Mouse (Mus musculus) liver, adult 2 months (tissue): ENCODE results near the gene Fgd6. TPM values are rescaled to one million over a fixed set of nuclear protein-coding genes. Genes with fewer than 3 reads are reported as not detected.

Experiments
- DNase-seq: peaks from one replicate; pipeline ENCODE4 v3.0.0-alpha.2; 2011; ENCODE audit warnings: low read depth, low spot score; ENCODE audit errors: extremely low read depth
- H3K27ac ChIP-seq: fragments of 200-500 bp; replicated peaks from 2 replicates; pipeline ENCODE4 v1.5.1; 2012; ENCODE audit warnings: low read depth, mild to moderate bottlenecking, control low read depth, inconsistent platforms, low read length; ENCODE audit not compliant: insufficient read depth
- H3K27me3 ChIP-seq: fragments of 200-500 bp; 2 replicates; pipeline ENCODE4 v1.6.1; 2012; ENCODE audit warnings: mild to moderate bottlenecking, moderate library complexity, low read length, inconsistent platforms; ENCODE audit not compliant: control insufficient read depth, insufficient read depth
- H3K36me3 ChIP-seq: fragments of 200-500 bp; 2 replicates; pipeline ENCODE4 v1.6.1; 2012; ENCODE audit warnings: low read length, inconsistent platforms; ENCODE audit not compliant: control insufficient read depth, insufficient read depth
- H3K4me1 ChIP-seq: fragments of 200-500 bp; 2 replicates; pipeline ENCODE4 v1.6.1; 2011; ENCODE audit warnings: low read length; ENCODE audit not compliant: control insufficient read depth, insufficient read depth
- H3K4me3 ChIP-seq: fragments of 200-500 bp; 2 replicates; pipeline ENCODE4 v1.5.1; 2011; ENCODE audit warnings: low read depth, mild to moderate bottlenecking, control low read depth, low read length, moderate library complexity; ENCODE audit not compliant: insufficient read depth
- H3K79me2 ChIP-seq: fragments of 200-500 bp; 2 replicates; pipeline ENCODE4 v1.6.1; 2012; ENCODE audit warnings: inconsistent platforms, mild to moderate bottlenecking, low read length, moderate library complexity; ENCODE audit not compliant: control insufficient read depth, insufficient read depth
- H3K9ac ChIP-seq: fragments of 200-500 bp; 2 replicates; pipeline ENCODE4 v1.6.1; 2012; ENCODE audit warnings: low read depth, mild to moderate bottlenecking, control low read depth, inconsistent platforms, low read length
- CTCF ChIP-seq: fragments of 200-500 bp; IDR thresholded peaks from 2 replicates; pipeline ENCODE4 v1.5.1; 2011; ENCODE audit warnings: low read depth, low read length, control low read depth
- POLR2A ChIP-seq: fragments of 200-500 bp; IDR thresholded peaks from 2 replicates; pipeline ENCODE4 v1.6.1; 2011; ENCODE audit warnings: low read length, control low read depth; ENCODE audit not compliant: insufficient read depth; ENCODE audit errors: extremely low read depth
- WGBS: fragments of 180-500 bp; shearing (Covaris S2); methylation state at CpG from one replicate; pipeline ENCODE4 v1.1.7; 2018; 5-methylcytosine and 5-hydroxymethylcytosine counted together
- polyA plus RNA-seq: library from polyadenylated mRNA; depleted of rRNA; stranded (reverse); fragments of >200 nt; gene quantifications from 2 replicates; pipeline ENCODE4 v1.2.3, GENCODE M21; 2012
- total RNA-seq: library from RNA; depleted of rRNA; stranded (reverse); fragments of >200 nt; gene quantifications from 2 replicates; pipeline ENCODE4 v1.2.3, GENCODE M21; 2014

Fgd6 gene
- total and polyA plus RNA-seq, 2 experiments = 4.2 to 17.2 TPM

DNA sequence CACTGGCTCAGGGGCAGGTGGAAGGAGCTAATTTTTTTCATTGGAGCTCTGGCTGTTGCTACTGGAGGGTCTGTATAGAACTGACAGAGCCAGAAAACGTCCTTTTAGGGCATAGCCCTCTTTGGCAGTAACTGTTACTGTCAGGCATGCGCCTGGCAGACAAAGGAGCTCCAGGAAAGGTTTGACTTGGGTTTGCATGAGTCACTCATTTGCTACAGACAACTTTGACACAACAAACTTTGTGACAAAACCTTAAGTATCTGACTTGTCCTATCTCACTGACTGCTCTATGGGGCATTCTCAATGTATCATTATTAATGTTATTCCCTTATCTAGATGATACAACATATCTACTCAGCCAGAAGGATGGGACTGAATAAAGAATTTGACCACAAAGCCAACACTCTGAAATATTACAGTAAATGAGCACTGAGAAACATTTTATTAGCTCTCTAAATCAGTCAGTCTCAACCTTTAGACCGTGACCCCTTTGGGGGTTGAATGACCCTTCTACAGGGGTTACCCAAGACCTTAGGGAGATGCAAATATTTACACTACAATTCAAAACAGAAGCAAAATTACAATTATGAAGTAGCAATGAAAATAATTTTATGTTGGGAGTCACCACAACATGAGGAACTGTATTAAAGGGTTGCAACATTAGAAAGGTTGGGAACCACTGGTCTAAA, 25.7 kb upstream of the Fgd6 start:
- H3K9ac ChIP-seq = peak overlapping the region; percentile 34; the same call in 1 of the 2 replicates
- peak; percentile 91 for DNase-seq
- peaks cover 22% of the 10 kb centered on the region for H3K4me1 ChIP-seq
- peaks cover 3% of the 10 kb centered on the region; the same call in 1 of the 2 replicates for H3K79me2 ChIP-seq
- no peaks in the 10 kb centered on the region for H3K27me3 ChIP-seq
- peak overlapping the region; percentile 98 for H3K27ac ChIP-seq
- WGBS = 16% methylated on average over 3 of the region's 3 CpGs
- TF ChIP-seq CTCF (no peak), POLR2A (no peak)
- no peak overlapping the region for H3K4me3 ChIP-seq
- peaks cover 2% of the 10 kb centered on the region; the same call in 1 of the 2 replicates for H3K36me3 ChIP-seq

DNA sequence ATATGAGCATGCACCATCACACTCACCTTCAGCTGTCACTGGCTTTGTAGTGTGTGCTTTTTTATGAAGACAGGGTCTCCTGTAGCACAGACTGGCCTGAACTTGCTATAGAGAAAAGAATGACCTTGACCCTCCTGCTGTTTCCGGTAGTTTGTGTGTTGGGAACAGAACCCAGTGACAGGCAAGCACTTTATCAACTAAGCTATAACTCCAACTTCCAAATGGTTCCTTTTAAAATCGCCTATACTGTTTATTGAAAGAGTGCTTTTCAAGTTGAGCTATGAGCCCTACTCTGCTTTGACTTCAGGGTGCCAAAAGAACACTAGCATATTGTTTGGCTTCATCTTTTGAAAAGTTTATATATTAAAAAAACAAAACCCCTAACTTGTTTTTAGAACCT, 24.8 kb upstream of the Fgd6 start:
- Histone ChIP-seq H3K4me3 (no peak overlapping the region), H3K4me1 (peaks cover 22% of the 10 kb centered on the region), H3K9ac (no peak overlapping the region), H3K36me3 (no peaks in the 10 kb centered on the region), H3K27ac (peak overlapping the region; percentile 98), H3K27me3 (no peaks in the 10 kb centered on the region), H3K79me2 (peaks cover 3% of the 10 kb centered on the region; the same call in 1 of the 2 replicates)
- WGBS = 14% methylated on average over 2 of the region's 2 CpGs
- TF ChIP-seq CTCF (no peak), POLR2A (no peak)
- peak; percentile 60 for DNase-seq

DNA sequence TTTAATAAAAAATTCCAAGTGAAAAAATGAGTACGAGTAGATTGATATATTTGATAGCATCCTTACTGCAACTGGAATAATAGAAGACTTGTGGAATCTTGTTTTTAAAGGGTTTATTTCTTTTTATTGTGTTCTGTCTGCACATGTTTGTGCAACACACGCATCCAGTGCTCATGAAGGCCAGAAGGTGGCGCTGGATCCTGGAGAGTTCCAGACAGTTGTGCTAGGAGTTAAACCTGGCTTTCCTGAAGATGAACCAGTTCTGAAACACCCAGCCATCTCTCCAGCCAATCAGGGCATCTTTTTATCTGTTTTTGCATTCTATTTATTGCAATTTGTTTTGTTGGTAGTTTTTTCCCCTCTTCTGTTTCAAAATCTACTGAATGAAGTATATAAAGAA, 22.6 kb upstream of the Fgd6 start:
- no peak overlapping the region for H3K27ac ChIP-seq
- no peak overlapping the region for H3K9ac ChIP-seq
- peaks cover 3% of the 10 kb centered on the region; the same call in 1 of the 2 replicates for H3K79me2 ChIP-seq
- peak; percentile 75 for TF ChIP-seq CTCF
- TF ChIP-seq POLR2A = no peak
- H3K36me3 ChIP-seq = no peaks in the 10 kb centered on the region
- DNase-seq = peak; percentile 63
- no peaks in the 10 kb centered on the region for H3K27me3 ChIP-seq
- H3K4me1 ChIP-seq = peaks cover 16% of the 10 kb centered on the region
- no peak overlapping the region for H3K4me3 ChIP-seq
- 47% methylated on average over 3 of the region's 3 CpGs for WGBS

DNA sequence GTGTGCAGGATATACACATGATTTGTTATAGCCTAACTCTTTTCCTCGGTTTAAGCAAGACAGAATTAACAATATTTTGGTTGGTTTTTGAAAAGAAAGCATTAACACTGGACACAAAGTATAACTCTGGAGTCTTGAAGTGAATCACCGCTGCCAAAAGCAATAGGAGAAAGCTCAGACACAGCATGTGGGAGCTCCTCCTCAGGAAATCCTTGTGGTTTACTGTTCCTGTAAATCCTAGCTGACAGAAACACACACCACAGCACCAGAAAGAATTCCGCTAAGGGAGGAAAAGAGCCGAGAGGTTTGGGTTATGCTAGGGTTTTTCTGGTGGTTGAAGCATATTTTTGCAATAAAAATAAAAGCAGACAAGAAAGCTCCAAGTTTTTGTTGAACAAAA, 21.6 kb upstream of the Fgd6 start:
- DNase-seq = no peak
- peaks cover 3% of the 10 kb centered on the region; the same call in 1 of the 2 replicates for H3K79me2 ChIP-seq
- no peaks in the 10 kb centered on the region for H3K27me3 ChIP-seq
- no peak overlapping the region for H3K27ac ChIP-seq
- H3K4me3 ChIP-seq = no peak overlapping the region
- no peaks in the 10 kb centered on the region for H3K36me3 ChIP-seq
- TF ChIP-seq CTCF = no peak
- TF ChIP-seq POLR2A = no peak
- H3K4me1 ChIP-seq = peaks cover 10% of the 10 kb centered on the region
- no peak overlapping the region for H3K9ac ChIP-seq
- WGBS = 76% methylated on average over 4 of the region's 4 CpGs

DNA sequence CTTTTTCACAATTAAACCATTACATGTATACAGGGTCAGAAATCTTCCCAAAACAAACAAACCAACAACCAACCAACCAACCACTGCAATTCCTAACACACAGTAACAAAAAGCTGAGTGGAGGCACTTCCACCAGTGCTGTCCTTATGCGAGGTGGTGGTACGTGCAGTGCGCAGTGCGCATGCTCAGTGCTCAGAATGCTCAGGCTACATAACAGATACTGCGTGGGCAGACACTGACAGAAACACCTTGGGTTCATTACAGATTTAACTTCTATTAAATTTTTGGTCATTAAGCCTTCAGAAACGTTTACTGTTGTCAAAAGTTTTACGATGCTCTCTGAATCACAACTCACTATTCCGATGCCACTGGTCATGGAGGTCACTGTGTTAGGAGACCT, 18.3 kb upstream of the Fgd6 start:
- TF ChIP-seq CTCF = no peak
- no peak for TF ChIP-seq POLR2A
- Histone ChIP-seq H3K36me3 (no peaks in the 10 kb centered on the region), H3K4me1 (peaks cover 2% of the 10 kb centered on the region; the same call in 1 of the 2 replicates), H3K27me3 (no peaks in the 10 kb centered on the region), H3K9ac (no peak overlapping the region), H3K27ac (no peak overlapping the region), H3K4me3 (no peak overlapping the region), H3K79me2 (peaks cover 5% of the 10 kb centered on the region; the same call in 1 of the 2 replicates)
- WGBS = 85% methylated on average over 8 of the region's 8 CpGs
- no peak for DNase-seq

DNA sequence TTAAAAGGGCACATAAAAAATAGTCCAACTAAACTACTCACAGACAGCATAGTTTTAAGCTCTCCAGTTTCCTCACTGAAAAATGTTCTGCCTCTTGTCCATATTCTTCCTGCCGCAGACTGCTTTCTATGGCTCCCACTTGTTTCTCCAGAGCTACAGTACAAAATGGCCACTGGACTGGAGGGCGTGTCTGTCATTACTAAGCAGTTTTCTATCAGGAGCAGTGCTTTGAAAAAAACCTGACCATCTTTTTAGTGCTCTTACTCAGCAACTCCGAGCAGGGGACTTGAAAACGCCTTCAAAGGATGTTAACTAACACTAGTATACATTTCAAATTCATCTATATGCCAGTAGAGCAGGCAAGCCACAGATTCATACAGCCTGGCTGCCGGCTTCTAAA, 15.2 kb upstream of the Fgd6 start:
- Histone ChIP-seq H3K4me1 (peaks cover 2% of the 10 kb centered on the region; the same call in 1 of the 2 replicates), H3K9ac (no peak overlapping the region), H3K79me2 (peaks cover 15% of the 10 kb centered on the region), H3K4me3 (no peak overlapping the region), H3K27ac (no peak overlapping the region), H3K36me3 (no peaks in the 10 kb centered on the region), H3K27me3 (no peaks in the 10 kb centered on the region)
- 80% methylated on average over 5 of the region's 5 CpGs for WGBS
- no peak for DNase-seq
- no peak for TF ChIP-seq CTCF
- no peak for TF ChIP-seq POLR2A
